Mouse (Mus musculus): ENCODE measurements around the gene Cxcl12. TPM values are rescaled to one million over a fixed set of nuclear protein-coding genes. Genes with fewer than 3 reads are reported as not detected.

Cxcl12 gene
- total RNA-seq, 2 experiments from 2014 or later = 76.3 to 93.2 TPM

GRCm38 (mm10) chr6:117220831-117221345 lies 52.6 kb downstream of the Cxcl12 start:
- DNase-seq = no peak

All from heart, postnatal 4 days (tissue).